Mouse (Mus musculus) limb, embryonic 12.5 days (tissue): ENCODE measurements at regions not wholly inside any gene's neighbourhood (a gene's known extent, or its start where the extent isn't known, plus 50 kb on each side); places are given as distances from the start of the nearest gene placed in this dataset.

Experiments used
- ATAC-seq: fragments of 200-750 bp; cut with Nextera tagmentation; 2 replicates; pipeline ENCODE4 v1.8.0; 2017; ENCODE audit warnings: low read depth, moderate TSS enrichment; ENCODE audit not compliant: insufficient number of reproducible peaks, insufficient read depth, low FRiP score, low TSS enrichment
- H3K27ac ChIP-seq: fragments of 300-500 bp; sonication (generic); 2 replicates; pipeline ENCODE4 v1.5.1; 2016; ENCODE audit warnings: mild to moderate bottlenecking, moderate library complexity
- H3K27me3 ChIP-seq: fragments of 300-500 bp; sonication (generic); 2 replicates; pipeline ENCODE4 v1.6.1; 2016; ENCODE audit warnings: mild to moderate bottlenecking, moderate library complexity
- H3K36me3 ChIP-seq: fragments of 300-500 bp; sonication (generic); 2 replicates; pipeline ENCODE4 v1.6.1; 2016; ENCODE audit warnings: mild to moderate bottlenecking, moderate library complexity
- H3K4me1 ChIP-seq: fragments of 300-500 bp; sonication (generic); replicated peaks from 2 replicates; pipeline ENCODE4 v1.6.1; 2016
- H3K4me2 ChIP-seq: fragments of 300-500 bp; sonication (generic); 2 replicates; pipeline ENCODE4 v1.6.1; 2016; ENCODE audit warnings: mild to moderate bottlenecking, moderate library complexity
- H3K4me3 ChIP-seq: fragments of 300-500 bp; sonication (generic); replicated peaks from 2 replicates; pipeline ENCODE4 v1.5.1; 2016; ENCODE audit warnings: mild to moderate bottlenecking
- H3K9ac ChIP-seq: fragments of 300-500 bp; sonication (generic); replicated peaks from 2 replicates; pipeline ENCODE4 v1.6.1; 2016; ENCODE audit warnings: mild to moderate bottlenecking, moderate library complexity
- H3K9me3 ChIP-seq: fragments of 300-500 bp; sonication (generic); 2 replicates; pipeline ENCODE4 v1.6.1; 2016; ENCODE audit warnings: mild to moderate bottlenecking, moderate library complexity
- WGBS: fragments of 180-500 bp; shearing (Covaris S2); methylation state at CpG from one replicate; pipeline ENCODE4 v1.1.7; 2016; 5-methylcytosine and 5-hydroxymethylcytosine counted together

DNA sequence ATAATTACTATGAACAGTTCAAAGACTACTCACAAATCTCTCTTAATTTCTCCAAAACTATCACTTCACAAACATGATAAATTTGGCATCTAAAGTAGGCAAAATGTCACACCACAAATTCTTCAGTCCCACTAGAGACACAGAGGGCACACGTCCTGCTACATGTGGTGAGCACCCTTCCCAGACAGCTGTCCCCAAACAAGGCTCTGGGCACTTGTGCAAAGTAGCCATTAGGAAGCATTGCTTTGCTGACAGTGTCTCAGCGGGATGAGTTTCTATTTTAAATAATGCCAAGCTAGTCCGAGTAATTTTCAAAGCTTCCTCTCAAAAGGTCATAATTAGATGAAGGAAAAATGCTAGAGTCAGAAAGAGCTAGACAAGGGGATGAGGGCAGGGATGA is 169.1 kb upstream of the Fn1 start:
- Histone ChIP-seq H3K36me3 (no peaks in the 10 kb centered on the region), H3K9ac (no peak overlapping the region), H3K9me3 (no peaks in the 10 kb centered on the region), H3K27ac (no peak overlapping the region), H3K4me1 (no peaks in the 10 kb centered on the region; the same call in 1 of the 2 replicates), H3K4me2 (no peak overlapping the region), H3K4me3 (no peak overlapping the region), H3K27me3 (no peaks in the 10 kb centered on the region)
- WGBS: 80% methylated on average over 3 of the region's 3 CpGs
- ATAC-seq: no peak

DNA sequence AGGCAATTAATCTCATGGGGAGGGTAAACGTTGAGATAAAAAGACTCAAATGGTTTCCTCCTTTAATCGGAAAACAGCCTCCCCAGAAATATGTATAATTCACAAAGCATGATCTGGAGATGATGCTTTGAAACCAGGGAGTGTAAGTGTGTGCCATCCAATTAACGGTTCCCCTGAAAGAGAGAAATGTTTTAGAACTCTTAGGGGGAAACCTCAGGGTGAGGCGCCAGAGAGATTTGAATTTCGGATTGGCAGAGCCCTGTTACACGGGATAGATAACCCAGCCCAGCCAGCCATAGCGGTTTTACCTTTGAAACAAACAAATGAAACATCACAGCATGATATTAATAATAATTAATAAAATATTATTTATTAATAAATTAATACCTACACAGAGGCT is 168.1 kb upstream of the Fn1 start:
- WGBS: 88% methylated on average over 7 of the region's 7 CpGs
- no peak for ATAC-seq
- no peak overlapping the region for H3K27ac ChIP-seq

DNA sequence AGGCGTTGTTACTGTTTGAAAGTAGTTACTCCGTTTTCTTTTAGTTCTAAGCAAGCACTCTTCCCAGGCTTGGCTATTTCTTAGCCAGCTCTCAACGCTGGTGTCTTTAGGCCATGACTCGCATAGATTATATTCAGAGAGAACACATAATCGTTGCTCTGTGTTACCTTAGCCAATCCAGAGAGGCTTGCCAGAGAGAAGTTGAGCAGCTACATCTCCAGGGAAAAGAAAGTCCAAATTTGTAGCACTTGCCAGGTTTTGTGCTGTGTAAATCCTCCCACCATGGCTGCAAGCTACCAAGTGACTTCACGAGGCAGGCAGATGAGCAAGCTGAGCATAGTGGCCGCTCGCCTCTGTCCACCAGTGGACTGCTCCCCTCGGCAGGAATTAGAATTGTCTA is 163.3 kb upstream of the Fn1 start:
- no peak overlapping the region for H3K27ac ChIP-seq
- 82% methylated on average over 9 of the region's 9 CpGs for WGBS
- no peak for ATAC-seq
- H3K36me3 ChIP-seq: no peaks in the 10 kb centered on the region
- no peak overlapping the region for H3K4me3 ChIP-seq
- H3K4me2 ChIP-seq: no peak overlapping the region
- no peaks in the 10 kb centered on the region for H3K27me3 ChIP-seq
- no peaks in the 10 kb centered on the region for H3K4me1 ChIP-seq
- no peak overlapping the region for H3K9ac ChIP-seq
- H3K9me3 ChIP-seq: no peaks in the 10 kb centered on the region

More for the DNA sequence above, 168.1 kb upstream of the Fn1 start:
- no peaks in the 10 kb centered on the region for H3K27me3 ChIP-seq
- no peak overlapping the region for H3K9ac ChIP-seq
- H3K4me2 ChIP-seq: no peak overlapping the region
- H3K4me3 ChIP-seq: no peak overlapping the region
- H3K36me3 ChIP-seq: no peaks in the 10 kb centered on the region
- no peaks in the 10 kb centered on the region; the same call in 1 of the 2 replicates for H3K4me1 ChIP-seq
- H3K9me3 ChIP-seq: no peaks in the 10 kb centered on the region

DNA sequence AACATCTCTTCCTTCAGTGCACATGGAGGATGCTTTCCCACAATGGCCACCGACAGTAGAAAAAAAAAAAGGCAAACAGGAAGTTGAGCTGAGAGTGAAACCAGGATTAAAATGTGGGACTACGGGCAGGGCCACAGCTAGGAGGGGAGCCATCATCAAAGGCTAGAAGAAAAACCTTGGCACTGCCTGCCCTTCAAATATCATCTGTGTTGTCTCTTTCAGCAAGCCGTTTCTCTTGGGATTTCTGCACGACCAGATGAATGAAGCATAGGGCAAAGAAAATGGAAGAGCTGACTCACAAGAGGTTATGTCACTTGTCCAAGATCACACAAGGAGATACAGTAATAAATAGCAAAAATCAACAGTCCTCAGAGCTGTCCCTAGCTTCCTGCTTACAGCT is 161.1 kb upstream of the Fn1 start:
- Histone ChIP-seq H3K4me2 (no peak overlapping the region), H3K36me3 (no peaks in the 10 kb centered on the region), H3K27me3 (no peaks in the 10 kb centered on the region), H3K9me3 (no peaks in the 10 kb centered on the region), H3K27ac (no peak overlapping the region), H3K9ac (no peak overlapping the region), H3K4me1 (no peaks in the 10 kb centered on the region), H3K4me3 (no peak overlapping the region)
- 82% methylated on average over 4 of the region's 4 CpGs for WGBS
- no peak for ATAC-seq

DNA sequence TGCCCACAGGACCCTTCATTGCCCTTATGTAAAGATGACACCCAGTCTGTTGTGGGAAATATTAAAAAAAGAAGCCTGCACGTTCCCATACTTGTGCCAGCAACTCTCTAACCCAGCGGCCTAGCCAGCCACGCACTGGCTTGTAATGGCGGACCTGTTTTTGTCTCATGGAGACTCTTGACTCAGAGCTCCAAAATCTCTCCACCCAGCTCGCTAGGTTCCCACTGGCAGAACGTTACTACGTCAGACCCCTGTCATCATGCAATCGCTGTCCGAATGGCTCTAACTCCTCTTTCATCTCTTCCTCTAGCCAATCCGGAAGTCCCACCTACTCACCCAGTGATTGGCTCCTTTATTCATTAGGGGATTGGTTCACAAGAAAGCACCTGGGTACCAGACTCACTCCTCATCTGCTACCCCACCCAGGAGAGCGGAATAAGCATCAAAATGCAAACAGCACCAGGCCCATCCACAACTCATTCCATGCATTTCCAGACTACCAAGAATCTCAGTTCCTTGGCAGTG is 159.2 kb upstream of the Fn1 start:
- Histone ChIP-seq H3K4me3 (no peak overlapping the region), H3K9me3 (no peaks in the 10 kb centered on the region), H3K36me3 (no peaks in the 10 kb centered on the region), H3K9ac (no peak overlapping the region), H3K4me1 (peaks cover 4% of the 10 kb centered on the region; the same call in 1 of the 2 replicates), H3K27ac (no peak overlapping the region), H3K4me2 (no peak overlapping the region), H3K27me3 (no peaks in the 10 kb centered on the region)
- WGBS: 89% methylated on average over 11 of the region's 11 CpGs
- ATAC-seq: no peak

DNA sequence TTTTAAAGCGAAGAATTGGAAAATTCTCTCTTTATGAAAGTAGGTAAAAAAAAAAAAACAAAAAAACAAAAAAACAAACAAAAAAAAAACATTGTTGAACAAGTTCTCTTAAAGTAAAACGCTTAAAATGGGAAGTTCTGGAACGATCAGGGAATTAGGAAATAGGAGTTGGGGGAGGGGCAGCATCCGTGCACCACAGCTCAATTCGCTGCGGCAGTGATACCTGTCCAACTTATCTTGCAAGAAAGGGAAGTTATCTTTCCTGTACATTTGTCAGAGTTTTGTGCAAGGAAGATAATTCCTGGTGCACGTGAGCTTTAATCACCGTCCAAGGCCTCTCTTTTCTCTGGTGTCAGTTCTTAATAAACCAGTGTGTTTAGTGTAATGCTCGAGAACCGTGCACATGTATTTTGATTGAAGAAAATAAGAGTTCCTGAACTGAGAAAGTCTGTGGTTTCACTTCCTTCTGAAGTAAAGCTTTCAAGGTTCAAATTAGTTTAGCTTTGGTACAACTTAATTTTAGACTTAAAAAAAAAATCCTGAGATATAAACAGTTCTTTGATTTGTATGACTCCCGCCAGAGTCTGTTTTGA is 158.3 kb upstream of the Fn1 start:
- Histone ChIP-seq H3K27ac (no peak overlapping the region), H3K4me3 (no peak overlapping the region), H3K4me2 (no peak overlapping the region), H3K4me1 (peaks cover 11% of the 10 kb centered on the region), H3K9me3 (no peaks in the 10 kb centered on the region), H3K36me3 (no peaks in the 10 kb centered on the region), H3K27me3 (no peaks in the 10 kb centered on the region), H3K9ac (no peak overlapping the region)
- ATAC-seq: no peak
- 88% methylated on average over 11 of the region's 11 CpGs for whole genome bisulfite sequencing

DNA sequence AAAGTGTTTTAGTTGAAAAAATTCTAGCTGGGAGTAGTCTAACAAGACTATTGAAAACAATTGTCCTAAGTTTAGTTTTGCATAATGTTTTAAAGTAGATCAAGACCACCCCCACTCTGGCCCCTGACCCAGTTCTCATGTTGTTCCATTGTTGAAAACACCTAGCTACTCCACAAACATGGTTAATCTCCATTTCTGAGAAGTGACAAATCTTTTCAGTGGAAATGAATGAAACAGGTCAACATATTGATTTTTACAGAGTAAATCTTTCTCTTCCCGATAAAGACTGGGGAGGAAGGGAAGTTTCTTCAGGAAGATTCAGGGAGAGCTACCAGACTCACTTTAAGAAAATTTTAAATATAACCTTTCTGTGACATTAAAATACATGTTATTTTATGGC is 155.0 kb upstream of the Fn1 start:
- no peak overlapping the region for H3K27ac ChIP-seq
- H3K9me3 ChIP-seq: no peaks in the 10 kb centered on the region
- ATAC-seq: no peak
- H3K4me2 ChIP-seq: no peak overlapping the region
- H3K36me3 ChIP-seq: no peaks in the 10 kb centered on the region
- WGBS: 82% methylated on average over 1 of the region's 1 CpGs
- no peak overlapping the region for H3K9ac ChIP-seq
- peaks cover 11% of the 10 kb centered on the region for H3K4me1 ChIP-seq
- no peaks in the 10 kb centered on the region for H3K27me3 ChIP-seq
- no peak overlapping the region for H3K4me3 ChIP-seq

DNA sequence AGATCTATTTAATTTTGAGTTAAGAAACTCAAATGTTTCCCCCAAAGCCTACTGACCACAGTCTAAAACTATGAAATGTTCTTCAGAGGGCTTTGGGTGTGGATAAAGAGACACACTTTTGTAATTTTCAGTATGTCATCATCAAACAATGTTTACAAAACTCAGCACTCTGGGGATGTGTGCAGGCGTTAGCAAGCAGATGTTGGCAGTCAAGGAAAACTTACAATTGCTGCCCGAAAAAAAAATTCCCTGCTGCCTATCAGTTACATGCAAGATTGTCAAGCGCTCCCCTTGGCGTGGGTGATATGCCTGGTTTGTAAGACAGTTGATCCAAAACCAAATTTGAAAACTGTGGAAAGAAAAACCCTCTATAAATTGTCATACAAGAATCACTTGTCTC is 154.6 kb upstream of the Fn1 start:
- Histone ChIP-seq H3K27me3 (no peaks in the 10 kb centered on the region), H3K9me3 (no peaks in the 10 kb centered on the region), H3K4me2 (no peak overlapping the region), H3K4me3 (no peak overlapping the region), H3K9ac (no peak overlapping the region), H3K4me1 (peaks cover 11% of the 10 kb centered on the region), H3K36me3 (no peaks in the 10 kb centered on the region), H3K27ac (no peak overlapping the region)
- no peak for ATAC-seq
- WGBS: 61% methylated on average over 4 of the region's 4 CpGs

DNA sequence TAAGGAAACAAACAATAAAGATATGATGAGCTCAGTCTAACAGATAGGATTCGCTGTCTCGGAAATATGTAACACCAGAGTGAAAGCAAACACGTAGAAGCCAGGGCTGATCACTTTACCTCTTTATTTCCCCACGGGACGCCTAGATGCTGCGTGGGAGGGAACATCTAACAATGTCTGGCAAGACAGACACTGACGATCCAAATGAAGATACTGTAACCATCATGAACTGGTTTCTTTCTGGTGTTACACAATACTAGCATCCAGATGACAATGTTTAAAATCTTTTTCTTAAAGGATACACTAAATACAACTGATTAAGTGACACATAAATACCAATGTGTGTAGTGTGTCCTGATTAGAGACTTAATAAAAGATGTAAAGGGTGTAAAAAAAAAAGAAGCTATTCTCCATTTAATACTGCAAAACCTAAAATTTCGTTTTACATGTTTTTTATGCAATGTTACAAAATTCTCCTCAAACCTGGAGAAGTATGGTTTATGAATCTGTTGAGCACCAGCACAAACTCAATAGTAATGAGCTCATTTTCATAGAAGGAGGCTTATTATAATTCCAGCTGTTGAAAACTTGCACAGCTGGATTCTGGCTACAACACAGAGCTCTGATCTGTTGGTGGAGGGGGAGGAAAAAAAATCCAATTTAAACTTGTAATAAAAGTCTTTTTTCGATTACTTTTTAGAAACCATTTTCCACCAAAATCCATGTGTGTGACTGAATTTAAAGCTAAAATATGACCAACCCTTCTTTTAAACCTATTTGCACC is 148.5 kb upstream of the Fn1 start:
- no peaks in the 10 kb centered on the region for H3K27me3 ChIP-seq
- no peak overlapping the region for H3K9ac ChIP-seq
- peaks cover 17% of the 10 kb centered on the region for H3K4me1 ChIP-seq
- H3K36me3 ChIP-seq: no peaks in the 10 kb centered on the region
- 71% methylated on average over 9 of the region's 9 CpGs for WGBS
- no peak overlapping the region for H3K4me3 ChIP-seq
- H3K9me3 ChIP-seq: no peaks in the 10 kb centered on the region
- 0 out of 2 replicates have a peak overlapping the region, but pooled peaks have one; percentile 62 for H3K27ac ChIP-seq
- no peak overlapping the region for H3K4me2 ChIP-seq
- ATAC-seq: no peak

DNA sequence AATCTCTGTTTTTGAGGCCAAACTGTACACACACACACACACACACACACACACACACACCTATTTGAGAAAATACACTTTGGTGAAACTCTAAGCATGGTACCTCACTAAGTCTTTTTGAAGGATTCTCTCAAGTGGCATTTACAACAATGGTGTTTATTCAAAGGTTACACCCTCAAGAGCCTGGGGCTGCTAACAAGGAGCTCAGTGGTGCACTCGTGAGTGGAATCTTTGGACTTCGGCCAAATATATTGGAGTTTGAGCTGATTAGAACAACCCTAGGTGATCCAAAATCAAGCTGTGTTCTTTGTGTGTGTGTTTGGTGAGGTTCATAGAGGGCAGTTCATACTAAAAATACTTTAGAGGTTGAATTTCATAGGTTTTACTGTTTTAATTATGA is 147.6 kb upstream of the Fn1 start:
- 44% methylated on average over 2 of the region's 2 CpGs for WGBS
- Histone ChIP-seq H3K4me1 (peaks cover 17% of the 10 kb centered on the region), H3K4me2 (no peak overlapping the region), H3K27ac (no peak overlapping the region), H3K9me3 (no peaks in the 10 kb centered on the region), H3K4me3 (no peak overlapping the region), H3K9ac (no peak overlapping the region), H3K27me3 (no peaks in the 10 kb centered on the region), H3K36me3 (no peaks in the 10 kb centered on the region)
- no peak for ATAC-seq

DNA sequence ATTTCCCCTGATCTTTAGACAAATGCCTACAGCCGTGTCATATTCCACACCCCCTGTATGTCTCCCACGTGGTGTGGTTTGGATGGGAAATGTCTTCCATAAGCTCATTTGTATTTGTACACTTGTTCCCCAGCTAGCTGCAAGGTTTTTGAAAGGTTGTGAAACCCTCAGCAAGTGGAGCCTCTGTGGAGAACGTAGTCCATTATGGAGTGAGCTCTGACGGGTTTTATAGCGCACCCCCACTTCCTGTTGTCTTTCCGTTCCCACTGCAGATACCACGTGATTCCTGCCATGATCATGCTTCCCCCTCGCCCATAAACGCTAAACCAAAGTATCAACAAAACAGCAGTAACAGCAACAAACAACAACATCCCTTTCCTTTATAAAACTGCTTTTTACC is 145.6 kb upstream of the Fn1 start:
- H3K9me3 ChIP-seq: no peaks in the 10 kb centered on the region
- ATAC-seq: no peak
- H3K4me2 ChIP-seq: no peak overlapping the region
- peaks cover 17% of the 10 kb centered on the region for H3K4me1 ChIP-seq
- H3K4me3 ChIP-seq: no peak overlapping the region
- no peaks in the 10 kb centered on the region for H3K27me3 ChIP-seq
- H3K27ac ChIP-seq: no peak overlapping the region
- H3K9ac ChIP-seq: no peak overlapping the region
- no peaks in the 10 kb centered on the region for H3K36me3 ChIP-seq
- WGBS: 58% methylated on average over 9 of the region's 9 CpGs
